Mouse (Mus musculus) lung, embryonic 16.5 days (tissue): Measurements from ENCODE around the gene 9430038I01Rik. TPM values are rescaled to one million over a fixed set of nuclear protein-coding genes. Genes with fewer than 3 reads are reported as not detected.

Source experiments
- ATAC-seq: fragments of 200-750 bp; cut with Nextera tagmentation; 2 replicates; pipeline ENCODE4 v1.8.0; 2017; ENCODE audit warnings: low read depth, mild to moderate bottlenecking, moderate library complexity
- H3K27ac ChIP-seq: fragments of 300-500 bp; sonication (generic); 2 replicates; pipeline ENCODE4 v1.5.1; 2014; ENCODE audit warnings: mild to moderate bottlenecking, control low read depth, low read length
- H3K27me3 ChIP-seq: fragments of 300-500 bp; sonication (generic); 2 replicates; pipeline ENCODE4 v1.6.1; 2014; ENCODE audit warnings: low read depth, low read length, mixed read lengths; ENCODE audit not compliant: control insufficient read depth, insufficient read depth
- H3K36me3 ChIP-seq: fragments of 300-500 bp; sonication (generic); 2 replicates; pipeline ENCODE4 v1.6.1; 2014; ENCODE audit warnings: low read length; ENCODE audit not compliant: control insufficient read depth, insufficient read depth
- H3K4me1 ChIP-seq: fragments of 300-500 bp; sonication (generic); replicated peaks from 2 replicates; pipeline ENCODE4 v1.6.1; 2014; ENCODE audit warnings: low read length, mixed read lengths; ENCODE audit not compliant: control insufficient read depth, insufficient read depth
- H3K4me2 ChIP-seq: fragments of 300-500 bp; sonication (generic); 2 replicates; pipeline ENCODE4 v1.6.1; 2014; ENCODE audit warnings: low read depth, low read length, control low read depth
- H3K4me3 ChIP-seq: fragments of 300-500 bp; sonication (generic); 2 replicates; pipeline ENCODE4 v1.5.1; 2014; ENCODE audit warnings: mild to moderate bottlenecking, low read length, control low read depth
- H3K9ac ChIP-seq: fragments of 300-500 bp; sonication (generic); 2 replicates; pipeline ENCODE4 v1.6.1; 2014; ENCODE audit warnings: low read length, control low read depth
- H3K9me3 ChIP-seq: fragments of 300-500 bp; sonication (generic); 2 replicates; pipeline ENCODE4 v1.6.1; 2016; ENCODE audit warnings: low read length; ENCODE audit not compliant: control insufficient read depth
- WGBS: fragments of 180-500 bp; shearing (Covaris S2); extraction: QIAGEN DNeasy Blood & Tissue Kit; methylation state at CpG from one replicate; pipeline ENCODE4 v1.1.7; 2014; 5-methylcytosine and 5-hydroxymethylcytosine counted together
- polyA plus RNA-seq: library from polyadenylated mRNA; unstranded; fragments of >200 nt; fragmentation: Nextera tagmentation; extraction: Ambion mirVana; gene quantifications from 2 replicates; pipeline ENCODE4 v1.2.1, GENCODE M21; 2015

The 9430038I01Rik gene
- polyA plus RNA-seq, 1 experiment from 2014 or later: 20.5 TPM

DNA sequence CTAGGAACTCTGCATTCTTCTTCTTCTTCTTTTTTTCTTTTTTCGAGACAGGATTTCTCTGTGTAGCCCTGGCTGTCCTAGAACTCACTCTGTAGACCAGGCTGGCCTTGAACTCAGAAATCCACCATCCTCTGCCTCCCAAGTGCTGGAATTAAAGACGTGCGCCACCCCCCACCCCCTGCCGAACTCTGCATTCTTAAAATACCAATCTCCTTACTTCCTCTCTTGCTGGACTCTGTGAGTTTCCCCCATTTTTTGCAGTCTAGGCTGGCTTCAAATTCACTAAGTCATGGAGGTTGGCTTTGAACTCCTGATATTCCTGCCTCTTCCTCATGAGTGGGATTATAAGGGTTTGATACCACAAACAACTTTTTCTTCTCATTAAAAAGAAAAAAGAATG lies 16.1 kb upstream of the 9430038I01Rik start:
- no peaks in the 10 kb centered on the region for H3K36me3 ChIP-seq
- H3K9me3 ChIP-seq: no peaks in the 10 kb centered on the region
- 31% methylated on average over 4 of the region's 4 CpGs for WGBS
- H3K4me2 ChIP-seq: no peak overlapping the region
- ATAC-seq: no peak
- no peak overlapping the region for H3K27ac ChIP-seq
- H3K27me3 ChIP-seq: no peaks in the 10 kb centered on the region
- H3K9ac ChIP-seq: no peak overlapping the region
- no peak overlapping the region for H3K4me3 ChIP-seq
- H3K4me1 ChIP-seq: no peaks in the 10 kb centered on the region

DNA sequence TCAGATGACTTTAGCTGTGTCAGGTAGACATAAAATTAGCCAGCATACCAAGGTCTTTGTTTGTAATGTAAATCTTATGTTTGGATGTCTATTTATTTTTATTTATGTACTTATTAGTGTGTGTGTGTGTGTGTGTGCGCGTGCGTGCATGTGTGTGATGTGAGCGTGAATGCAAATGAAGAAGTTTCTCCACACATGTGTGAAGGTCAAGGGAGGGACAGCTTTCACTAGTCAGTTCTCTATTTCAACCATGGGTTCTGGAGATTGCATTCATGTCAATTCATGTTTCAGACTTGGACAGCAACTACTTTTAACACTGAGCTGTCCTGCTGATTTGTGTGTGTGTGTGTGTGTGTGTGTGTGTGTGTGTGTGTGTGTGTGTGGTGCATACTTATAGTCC lies 10.7 kb upstream of the 9430038I01Rik start:
- ATAC-seq: no peak
- Histone ChIP-seq H3K27me3 (no peaks in the 10 kb centered on the region), H3K9ac (no peak overlapping the region), H3K4me2 (no peak overlapping the region), H3K4me1 (no peaks in the 10 kb centered on the region), H3K27ac (no peak overlapping the region), H3K4me3 (no peak overlapping the region), H3K36me3 (no peaks in the 10 kb centered on the region), H3K9me3 (no peaks in the 10 kb centered on the region)
- WGBS: 92% methylated on average over 4 of the region's 4 CpGs

DNA sequence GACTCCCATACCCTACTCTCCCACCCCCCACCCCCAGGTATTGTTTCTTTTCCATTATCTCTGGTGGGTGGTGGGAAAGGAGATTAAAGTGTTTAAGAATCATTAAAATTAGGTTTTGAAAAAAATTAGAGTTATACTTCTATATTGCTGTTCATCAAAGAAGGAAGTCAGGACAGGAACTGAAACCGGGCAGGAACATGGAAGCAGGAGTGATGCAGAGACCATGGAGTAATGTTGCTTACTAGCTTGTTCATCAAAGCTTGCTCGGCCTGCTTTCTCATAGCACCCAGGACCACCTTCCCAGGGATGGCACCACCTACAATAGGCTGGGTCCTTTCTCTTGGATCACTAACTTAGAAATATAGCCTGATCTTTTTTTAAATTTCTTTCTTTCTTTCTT lies 10.0 kb upstream of the 9430038I01Rik start:
- no peaks in the 10 kb centered on the region for H3K36me3 ChIP-seq
- H3K27ac ChIP-seq: no peak overlapping the region
- no peak overlapping the region for H3K4me2 ChIP-seq
- no peaks in the 10 kb centered on the region for H3K9me3 ChIP-seq
- no peak overlapping the region for H3K4me3 ChIP-seq
- H3K9ac ChIP-seq: no peak overlapping the region
- H3K27me3 ChIP-seq: no peaks in the 10 kb centered on the region
- H3K4me1 ChIP-seq: no peaks in the 10 kb centered on the region
- no peak for ATAC-seq
- WGBS: 83% methylated on average over 2 of the region's 2 CpGs

DNA sequence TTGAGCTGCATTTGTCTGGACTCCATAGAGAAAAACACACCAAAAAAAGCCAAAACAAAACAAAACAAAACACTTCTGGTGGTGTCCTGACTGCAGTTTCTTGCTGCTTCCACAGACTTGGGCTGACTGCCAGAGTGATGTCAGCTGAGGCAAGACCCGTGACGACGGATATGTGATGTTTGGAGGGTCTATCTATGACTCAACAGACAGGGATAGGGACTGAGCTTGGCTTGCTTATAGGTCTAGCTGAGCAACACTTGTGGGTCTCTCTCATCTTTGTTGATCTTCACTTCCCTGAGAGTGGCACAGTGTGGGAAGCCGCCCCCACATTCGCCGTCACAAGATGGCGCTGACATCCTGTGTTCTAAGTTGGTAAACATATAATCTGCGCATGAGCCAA lies 4.1 kb upstream of the 9430038I01Rik start:
- Histone ChIP-seq H3K27me3 (no peaks in the 10 kb centered on the region), H3K36me3 (no peaks in the 10 kb centered on the region), H3K4me1 (no peaks in the 10 kb centered on the region), H3K27ac (no peak overlapping the region), H3K4me3 (no peak overlapping the region), H3K9ac (no peak overlapping the region), H3K4me2 (no peak overlapping the region), H3K9me3 (no peaks in the 10 kb centered on the region)
- ATAC-seq: no peak
- WGBS: 68% methylated on average over 7 of the region's 8 CpGs

DNA sequence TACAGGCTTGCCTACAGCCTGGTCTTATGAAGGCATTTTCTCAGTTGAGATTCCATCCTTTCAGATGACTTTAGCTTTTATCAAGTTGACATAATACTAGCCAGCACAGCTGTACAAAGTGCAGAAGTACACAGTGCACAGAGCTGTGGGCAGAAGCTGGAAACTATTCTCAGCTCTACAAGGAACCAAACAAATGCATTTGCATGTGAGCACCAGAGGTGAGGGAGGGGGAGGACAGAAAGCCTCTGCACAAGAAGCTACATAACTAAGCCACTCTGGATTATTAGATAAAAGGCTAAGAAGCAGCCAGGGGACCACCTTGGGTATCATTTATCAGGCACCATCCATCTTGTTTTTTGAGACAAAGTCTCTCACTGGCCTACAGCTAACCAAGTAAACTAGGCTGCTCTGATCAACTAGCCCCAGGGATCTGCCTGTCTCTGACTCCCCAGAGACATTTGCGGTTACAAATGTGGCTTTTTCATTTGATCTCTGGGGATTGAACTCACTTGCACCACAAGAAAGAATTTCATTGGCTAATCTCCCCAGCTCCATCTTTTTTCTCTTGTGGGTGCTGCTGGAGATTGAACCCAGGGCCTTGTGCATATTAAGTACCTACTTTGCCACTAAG lies 3.0 kb downstream of the 9430038I01Rik start:
- no peak for ATAC-seq
- Histone ChIP-seq H3K27me3 (no peaks in the 10 kb centered on the region), H3K9ac (no peak overlapping the region), H3K36me3 (no peaks in the 10 kb centered on the region), H3K4me2 (no peak overlapping the region), H3K27ac (no peak overlapping the region), H3K9me3 (no peaks in the 10 kb centered on the region), H3K4me1 (peaks cover 4% of the 10 kb centered on the region), H3K4me3 (no peak overlapping the region)
- 100% methylated on average over 1 of the region's 1 CpGs for WGBS

DNA sequence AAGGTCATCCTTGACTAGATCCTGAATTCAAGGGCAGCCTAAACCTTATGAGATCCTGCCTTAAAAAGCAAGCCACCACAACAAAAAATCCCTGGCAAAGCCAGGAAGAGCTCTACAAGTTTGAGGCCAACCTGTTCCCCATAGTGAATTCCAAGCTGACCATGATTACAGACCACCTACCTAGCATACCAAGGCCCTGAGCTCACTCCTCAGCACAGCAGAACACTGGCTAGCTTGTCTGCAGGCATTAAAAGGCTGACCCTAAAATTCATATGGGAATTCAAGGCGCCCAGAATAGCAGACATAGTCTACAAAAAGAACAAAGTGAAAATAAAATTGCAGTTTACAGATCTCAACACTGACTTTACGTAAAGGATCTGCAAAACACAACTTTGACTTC lies 6.4 kb downstream of the 9430038I01Rik start:
- no peak overlapping the region for H3K4me3 ChIP-seq
- peaks cover 4% of the 10 kb centered on the region for H3K4me1 ChIP-seq
- H3K4me2 ChIP-seq: no peak overlapping the region
- H3K36me3 ChIP-seq: no peaks in the 10 kb centered on the region
- no peak overlapping the region for H3K9ac ChIP-seq
- 83% methylated on average over 2 of the region's 2 CpGs for WGBS
- H3K9me3 ChIP-seq: no peaks in the 10 kb centered on the region; the same call in 1 of the 2 replicates
- H3K27ac ChIP-seq: no peak overlapping the region
- no peaks in the 10 kb centered on the region for H3K27me3 ChIP-seq
- no peak for ATAC-seq

DNA sequence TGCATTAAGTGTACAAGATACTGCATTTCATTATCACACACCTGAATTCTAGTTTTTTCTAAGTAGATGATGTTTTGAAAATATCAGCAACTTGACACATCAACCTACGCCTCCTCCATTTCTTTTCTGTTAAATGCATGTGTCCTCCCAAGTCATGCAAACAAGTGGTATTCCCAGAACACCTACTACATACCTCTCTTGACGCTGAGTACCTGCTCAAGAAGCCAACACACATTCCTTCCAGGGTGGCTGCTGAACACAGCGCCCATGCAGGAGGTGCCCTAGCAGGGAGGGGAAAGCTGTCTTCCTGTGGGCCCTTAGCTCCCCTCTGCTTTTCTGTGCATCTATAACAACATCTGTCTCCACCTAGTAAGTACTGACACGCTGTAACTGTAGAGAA lies 11.6 kb downstream of the 9430038I01Rik start:
- ATAC-seq: no peak
- 76% methylated on average over 4 of the region's 4 CpGs for WGBS
- Histone ChIP-seq H3K9me3 (no peaks in the 10 kb centered on the region; the same call in 1 of the 2 replicates), H3K36me3 (no peaks in the 10 kb centered on the region), H3K27me3 (no peaks in the 10 kb centered on the region), H3K27ac (no peak overlapping the region), H3K4me1 (0 out of 2 replicates have a peak, but pooled peaks cover 2% of the 10 kb centered on the region), H3K9ac (no peak overlapping the region), H3K4me2 (no peak overlapping the region), H3K4me3 (no peak overlapping the region)

DNA sequence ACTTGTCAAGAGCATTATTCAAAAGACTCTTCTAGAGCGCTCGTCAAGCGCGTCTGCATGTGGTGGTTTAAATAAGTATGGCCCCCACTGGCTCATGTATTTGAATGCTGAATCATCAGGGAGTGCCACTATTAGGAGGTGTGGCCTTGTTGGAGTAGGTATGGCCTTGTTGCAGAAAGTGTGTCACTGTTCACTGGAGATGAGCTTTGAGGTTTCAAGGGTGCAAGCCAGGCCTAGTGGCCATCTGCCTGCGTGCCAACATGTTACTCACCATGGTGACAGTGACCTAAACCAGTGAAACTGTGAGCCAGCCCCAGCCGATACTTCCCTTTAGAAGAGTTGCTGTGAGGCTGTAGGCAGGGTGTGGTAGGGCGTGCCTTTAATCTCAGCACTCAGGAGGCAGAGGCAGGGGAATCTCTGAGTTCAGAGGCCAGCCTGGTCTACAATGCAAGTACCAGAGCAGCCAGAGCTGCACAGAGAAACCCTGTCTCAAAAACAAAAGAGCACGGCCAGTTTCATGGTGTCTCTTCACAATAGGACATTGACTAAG lies 13.1 kb downstream of the 9430038I01Rik start:
- H3K9ac ChIP-seq: no peak overlapping the region
- H3K36me3 ChIP-seq: no peaks in the 10 kb centered on the region
- H3K4me3 ChIP-seq: no peak overlapping the region
- 0 out of 2 replicates have a peak, but pooled peaks cover 2% of the 10 kb centered on the region for H3K4me1 ChIP-seq
- WGBS: 95% methylated on average over 8 of the region's 8 CpGs
- H3K4me2 ChIP-seq: no peak overlapping the region
- H3K27me3 ChIP-seq: no peaks in the 10 kb centered on the region
- H3K9me3 ChIP-seq: no peaks in the 10 kb centered on the region; the same call in 1 of the 2 replicates
- H3K27ac ChIP-seq: no peak overlapping the region
- no peak for ATAC-seq

DNA sequence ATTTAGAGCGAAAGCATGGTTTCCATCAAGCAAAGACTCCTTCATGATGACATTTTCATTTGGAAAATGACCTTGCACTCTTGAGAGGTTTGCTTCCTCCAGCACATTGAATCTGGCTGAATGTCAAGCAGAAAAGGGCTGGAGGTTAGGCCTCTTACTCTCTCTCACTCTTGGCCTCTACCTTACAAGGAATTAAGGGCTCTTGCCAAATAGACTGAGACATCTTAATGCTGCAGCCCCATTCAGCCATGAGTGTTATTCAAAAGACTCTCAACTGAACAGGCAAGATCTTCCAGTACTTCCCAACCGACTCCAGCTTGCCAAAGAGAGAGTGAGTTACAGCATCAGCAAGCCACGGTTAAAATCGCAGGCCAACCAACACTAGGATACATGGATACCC lies 15.1 kb downstream of the 9430038I01Rik start:
- peak; percentile 38; the same call in 1 of the 2 replicates for ATAC-seq
- WGBS: 68% methylated on average over 4 of the region's 4 CpGs
- H3K27me3 ChIP-seq: no peaks in the 10 kb centered on the region
- H3K4me3 ChIP-seq: no peak overlapping the region
- no peaks in the 10 kb centered on the region for H3K9me3 ChIP-seq
- no peak overlapping the region for H3K27ac ChIP-seq
- H3K36me3 ChIP-seq: no peaks in the 10 kb centered on the region
- H3K9ac ChIP-seq: no peak overlapping the region
- H3K4me1 ChIP-seq: 0 out of 2 replicates have a peak, but pooled peaks cover 2% of the 10 kb centered on the region
- no peak overlapping the region for H3K4me2 ChIP-seq
